Mouse (Mus musculus) thymus, adult 2 months (tissue): ENCODE results near the gene Tnf. TPM values are rescaled to one million over a fixed set of nuclear protein-coding genes. Genes with fewer than 3 reads are reported as not detected.

ENCODE experiments used
- DNase-seq: peaks from one replicate; pipeline ENCODE4 v3.0.0; 2021
- H3K27ac ChIP-seq: fragments of 200-500 bp; 2 replicates; pipeline ENCODE4 v1.5.1; 2012; ENCODE audit warnings: low read length, control low read depth; ENCODE audit not compliant: control insufficient read depth, insufficient read depth
- H3K27me3 ChIP-seq: fragments of 200-500 bp; 2 replicates; pipeline ENCODE4 v1.6.1; 2012; ENCODE audit warnings: mild to moderate bottlenecking, low read length, moderate library complexity, mixed read lengths; ENCODE audit not compliant: control insufficient read depth, insufficient read depth
- H3K36me3 ChIP-seq: fragments of 200-500 bp; 2 replicates; pipeline ENCODE4 v1.6.1; 2012; ENCODE audit warnings: mild to moderate bottlenecking, low read length, moderate library complexity; ENCODE audit not compliant: control insufficient read depth, insufficient read depth
- H3K4me1 ChIP-seq: fragments of 200-500 bp; replicated peaks from 2 replicates; pipeline ENCODE4 v1.6.1; 2012; ENCODE audit warnings: low read length; ENCODE audit not compliant: control insufficient read depth, insufficient read depth
- H3K4me3 ChIP-seq: fragments of 200-500 bp; 2 replicates; pipeline ENCODE4 v1.5.1; 2012; ENCODE audit warnings: mild to moderate bottlenecking, low read length, control low read depth, moderate library complexity; ENCODE audit not compliant: control insufficient read depth, insufficient read depth
- CTCF ChIP-seq: fragments of 200-500 bp; IDR thresholded peaks from 2 replicates; pipeline ENCODE4 v1.5.1; 2012; ENCODE audit warnings: mild to moderate bottlenecking, control low read depth, low read length, moderate library complexity, borderline replicate concordance; ENCODE audit not compliant: control insufficient read depth, poor library complexity, insufficient read depth; ENCODE audit errors: extremely low read depth
- POLR2A ChIP-seq: fragments of 200-500 bp; IDR thresholded peaks from 2 replicates; pipeline ENCODE4 v1.6.1; 2012; ENCODE audit warnings: mild to moderate bottlenecking, low read length, control low read depth, moderate library complexity; ENCODE audit not compliant: control insufficient read depth, poor library complexity, insufficient read depth; ENCODE audit errors: extremely low read depth
- WGBS: fragments of 180-500 bp; shearing (Covaris S2); methylation state at CpG from one replicate; pipeline ENCODE4 v1.1.7; 2018; 5-methylcytosine and 5-hydroxymethylcytosine counted together
- polyA plus RNA-seq: library from polyadenylated mRNA; depleted of rRNA; stranded (reverse); fragments of >200 nt; gene quantifications from 2 replicates; pipeline ENCODE4 v1.2.3, GENCODE M21; 2012

Tnf gene
- polyA plus RNA-seq, 1 experiment: 11.4 TPM

- no peak overlapping the region for H3K4me3 ChIP-seq
- H3K27me3 ChIP-seq: no peaks in the 10 kb centered on the region
- H3K36me3 ChIP-seq: no peaks in the 10 kb centered on the region
- no peak for DNase-seq
- peaks cover 24% of the 10 kb centered on the region for H3K4me1 ChIP-seq
- 96% methylated on average over 5 of the region's 5 CpGs for WGBS
- no peak for TF ChIP-seq CTCF
- no peak for TF ChIP-seq POLR2A
- no peak overlapping the region for H3K27ac ChIP-seq
Observed at GRCm38 (mm10) chr17:35213071-35213470, 11.3 kb upstream of the Tnf start.

DNA sequence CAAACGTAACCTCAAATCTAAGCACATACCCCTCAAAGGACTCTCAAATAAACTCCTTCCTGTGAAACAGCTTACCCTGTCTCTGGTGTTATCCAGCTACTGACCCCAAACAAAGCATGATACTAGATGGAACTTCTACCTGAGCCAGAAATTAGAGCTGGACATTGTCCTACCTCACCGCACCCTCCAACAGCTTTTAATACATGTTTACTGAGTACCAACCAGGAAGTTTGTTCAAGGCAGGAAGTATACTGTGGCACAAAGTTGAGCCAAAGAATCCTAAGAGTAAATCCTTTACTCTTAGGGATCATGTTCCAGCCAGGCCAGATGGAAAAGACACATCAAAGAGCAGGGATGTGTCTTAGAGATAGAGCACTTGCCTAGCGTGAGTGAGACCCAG is 8.8 kb upstream of the Tnf start:
- Histone ChIP-seq H3K27me3 (no peaks in the 10 kb centered on the region), H3K4me3 (no peak overlapping the region), H3K4me1 (peaks cover 24% of the 10 kb centered on the region), H3K27ac (no peak overlapping the region), H3K36me3 (no peaks in the 10 kb centered on the region)
- DNase-seq: no peak
- no peak for TF ChIP-seq CTCF
- no peak for TF ChIP-seq POLR2A
- 70% methylated on average over 3 of the region's 3 CpGs for WGBS

DNA sequence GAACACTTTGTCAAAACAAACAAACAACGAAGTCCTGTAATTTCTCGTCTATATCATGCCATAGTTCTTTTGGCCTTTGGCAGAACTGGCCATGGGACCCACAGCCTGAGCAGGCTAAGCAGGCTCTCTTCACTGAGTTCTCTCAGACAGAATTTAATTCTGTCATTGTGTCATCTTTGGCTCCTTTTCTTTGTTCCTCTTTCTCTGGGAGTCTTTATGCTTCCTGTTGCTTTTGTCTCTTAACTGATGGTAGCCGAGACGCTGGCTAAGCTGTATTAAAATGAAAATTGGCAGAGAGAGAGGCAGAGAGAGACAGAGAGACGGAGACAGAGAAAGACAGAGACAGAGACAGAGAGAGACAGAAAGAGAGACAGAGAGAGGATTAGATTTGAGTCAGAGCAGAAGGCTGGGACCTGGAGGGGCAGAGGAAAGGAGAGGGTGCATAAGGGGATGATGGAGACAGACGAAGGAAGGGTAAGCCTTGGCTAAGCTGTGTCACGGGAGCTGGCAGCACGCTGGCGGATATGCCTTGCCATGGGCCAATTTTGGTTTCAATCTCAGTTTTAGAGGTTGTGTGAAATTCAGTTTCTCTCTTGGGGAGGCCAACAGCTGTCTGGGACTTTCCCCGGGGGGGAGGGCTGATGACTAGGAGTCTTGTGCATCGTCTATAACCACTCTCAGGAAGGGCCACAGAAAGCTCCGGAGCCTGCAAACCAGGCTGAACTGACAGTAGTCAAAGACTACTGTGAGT is 8.2 kb upstream of the Tnf start:
- Histone ChIP-seq H3K27me3 (no peaks in the 10 kb centered on the region), H3K4me3 (no peak overlapping the region)
- no peak for DNase-seq

GRCm38 (mm10) chr17:35205380-35205769 is 3.6 kb upstream of the Tnf start:
- H3K4me1 ChIP-seq: peaks cover 58% of the 10 kb centered on the region
- H3K27ac ChIP-seq: peak overlapping the region; percentile 79
- TF ChIP-seq POLR2A (no peak), CTCF (no peak)
- DNase-seq: peak; percentile 35
- 31% methylated on average over 10 of the region's 10 CpGs for WGBS
- no peaks in the 10 kb centered on the region for H3K36me3 ChIP-seq
- H3K4me3 ChIP-seq: peak overlapping the region; percentile 30
- no peaks in the 10 kb centered on the region for H3K27me3 ChIP-seq

More for the DNA sequence above, 8.2 kb upstream of the Tnf start:
- H3K27ac ChIP-seq: no peak overlapping the region
- H3K36me3 ChIP-seq: no peaks in the 10 kb centered on the region
- no peak for TF ChIP-seq CTCF
- no peak for TF ChIP-seq POLR2A
- H3K4me1 ChIP-seq: peaks cover 28% of the 10 kb centered on the region
- WGBS: 18% methylated on average over 12 of the region's 12 CpGs

DNA sequence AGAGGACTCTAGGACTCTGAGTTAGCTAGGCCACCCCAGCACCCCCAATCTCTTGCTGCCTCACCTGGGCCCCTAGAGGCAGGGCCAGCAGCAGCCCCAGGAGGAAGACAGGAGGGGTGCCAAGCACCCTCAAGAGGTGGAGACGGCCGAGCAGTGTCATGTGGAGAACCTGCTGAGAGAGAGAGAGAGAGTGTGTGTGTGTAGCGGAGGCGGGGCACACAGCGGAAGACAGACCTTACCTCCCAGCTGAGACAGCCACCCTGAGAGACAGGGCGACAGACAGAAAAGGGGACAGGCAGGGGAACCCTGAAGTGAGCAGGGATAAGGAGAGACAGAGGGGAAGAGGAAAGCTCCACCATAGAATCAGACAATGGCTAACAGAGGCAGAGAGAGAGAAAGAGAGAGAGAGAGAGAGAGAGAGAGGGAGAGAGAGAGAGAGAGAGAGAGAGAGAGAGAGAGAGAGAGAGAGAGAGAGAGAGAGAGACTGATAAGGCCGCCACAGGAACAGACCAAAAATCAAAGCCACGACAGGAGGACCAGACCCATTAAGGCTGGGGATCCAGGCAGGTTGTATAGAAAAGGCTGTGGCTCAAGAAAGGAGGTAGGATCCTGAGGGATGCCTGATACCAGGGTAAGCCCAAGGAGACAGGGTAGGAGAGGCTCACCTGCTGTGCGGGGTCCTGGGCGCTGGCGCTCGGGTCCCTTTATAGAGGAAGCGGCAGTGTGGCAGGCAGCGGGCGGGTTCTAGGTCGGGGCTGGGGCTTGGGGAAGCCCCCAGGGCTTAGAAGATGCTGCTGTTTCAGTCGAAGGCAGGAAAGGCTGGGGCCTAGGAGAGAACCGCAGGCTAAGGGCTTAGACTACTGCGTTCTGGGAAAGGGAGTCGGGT is 2.9 kb upstream of the Tnf start, which contains the start of gene Lta:
Lta (minus strand) TSS at position 858 of the 886 bp plus-strand sequence.
- H3K36me3 ChIP-seq: no peaks in the 10 kb centered on the region
- WGBS: 23% methylated on average over 20 of the region's 20 CpGs
- peak within 1 kb of the TSS; percentile 79 for H3K27ac ChIP-seq
- no peaks in the 10 kb centered on the region for H3K27me3 ChIP-seq
- DNase-seq: peak; percentile 78
- H3K4me3 ChIP-seq: peak within 1 kb of the TSS; percentile 30
- TF ChIP-seq CTCF (0 out of 2 replicates have a peak, but pooled peaks have one; percentile 30), POLR2A (0 out of 2 replicates have a peak, but pooled peaks have one; percentile 40)
- peaks cover 59% of the 10 kb centered on the region for H3K4me1 ChIP-seq

DNA sequence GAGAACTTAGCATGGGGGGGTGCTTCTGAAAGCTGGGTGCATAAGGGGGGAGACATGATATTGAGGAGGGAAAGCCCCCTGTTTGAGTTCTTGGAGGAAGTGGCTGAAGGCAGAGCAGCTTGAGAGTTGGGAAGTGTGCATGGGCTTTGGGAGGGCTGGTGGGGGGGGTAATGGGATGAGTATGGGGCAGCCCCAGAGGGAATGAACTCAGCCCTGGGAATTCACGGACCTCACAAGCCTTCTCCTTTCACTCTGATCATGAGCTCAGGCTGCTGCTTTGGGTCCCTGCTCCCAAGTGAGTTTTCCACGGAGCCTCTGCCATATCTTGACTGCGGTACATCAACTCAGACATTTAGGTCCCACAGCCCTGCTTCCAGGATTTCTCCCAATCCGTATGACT is 635 bp upstream of the Tnf start:
- H3K36me3 ChIP-seq: no peaks in the 10 kb centered on the region
- H3K27me3 ChIP-seq: no peaks in the 10 kb centered on the region
- H3K4me1 ChIP-seq: peaks cover 67% of the 10 kb centered on the region
- WGBS: 91% methylated on average over 4 of the region's 4 CpGs
- no peak for TF ChIP-seq POLR2A
- no peak for TF ChIP-seq CTCF
- no peak for DNase-seq
- no peak overlapping the region for H3K27ac ChIP-seq
- no peak overlapping the region for H3K4me3 ChIP-seq
